Mouse (Mus musculus) CD4-positive naive resting alpha-beta T cell, adult 57 days (primary cell): Measurements from ENCODE around the gene Cdkl5. TPM values are rescaled to one million over a fixed set of nuclear protein-coding genes. Genes with fewer than 3 reads are reported as not detected.

Source experiments
- total RNA-seq: library from RNA; stranded (reverse); gene quantifications from one replicate; pipeline ENCODE4 v1.2.4, GENCODE M21; 2023

The Cdkl5 gene
- 1.3 TPM for total RNA-seq

DNA sequence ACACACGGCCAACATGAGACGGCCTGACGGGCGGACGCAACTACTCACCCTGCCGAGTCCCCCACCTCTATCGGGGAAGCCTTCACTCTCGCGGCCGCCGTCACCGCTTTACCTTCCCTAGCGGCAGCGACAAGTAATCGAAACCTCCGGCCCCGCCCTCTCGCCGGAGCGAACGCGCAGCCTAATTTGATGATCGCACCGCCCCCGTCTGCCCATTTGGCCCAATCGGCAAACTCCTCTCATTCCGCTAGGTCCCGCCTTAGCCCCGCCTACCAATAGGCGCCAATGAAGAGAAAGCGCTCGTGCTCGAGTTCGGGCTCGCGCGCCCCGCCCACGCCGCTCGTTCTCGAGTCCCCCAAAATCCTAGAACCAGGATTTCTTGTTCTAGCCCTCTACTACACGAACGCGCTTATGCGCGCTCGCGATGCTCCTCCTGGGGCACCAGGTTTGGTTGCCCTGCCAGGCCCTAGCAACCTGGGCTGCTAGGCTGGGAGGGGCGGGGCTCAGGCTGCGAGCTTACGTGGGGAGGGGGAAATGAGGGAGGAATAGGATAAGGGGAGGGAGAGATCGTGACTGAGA lies at the start of gene Cdkl5:
Gene Cdkl5 (minus strand): TSS at position 162 of the 579 bp plus-strand sequence.

DNA sequence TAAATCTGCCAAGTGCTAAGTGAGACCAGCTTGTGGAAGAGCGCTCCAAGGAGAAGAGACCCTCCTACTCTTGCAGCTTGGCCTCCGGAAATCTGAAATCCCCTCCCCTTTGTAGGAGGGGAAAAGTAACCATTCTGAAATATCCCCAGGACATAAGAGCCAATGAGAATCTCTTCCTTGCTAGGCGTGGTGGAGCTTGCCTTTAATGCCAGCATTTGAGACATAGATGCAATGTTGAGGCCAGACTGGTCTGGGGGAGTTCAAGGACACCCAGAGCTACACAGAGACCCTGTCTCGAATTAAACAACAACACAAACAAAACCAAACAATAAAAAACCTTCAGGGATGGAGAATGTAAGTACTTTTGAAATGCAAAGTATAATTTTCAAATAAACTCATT lies 87.6 kb downstream of the Cdkl5 start, which contains the start of gene Gja6:
Gene Gja6 (minus strand): TSS at position 101 of the 400 bp plus-strand sequence.

DNA sequence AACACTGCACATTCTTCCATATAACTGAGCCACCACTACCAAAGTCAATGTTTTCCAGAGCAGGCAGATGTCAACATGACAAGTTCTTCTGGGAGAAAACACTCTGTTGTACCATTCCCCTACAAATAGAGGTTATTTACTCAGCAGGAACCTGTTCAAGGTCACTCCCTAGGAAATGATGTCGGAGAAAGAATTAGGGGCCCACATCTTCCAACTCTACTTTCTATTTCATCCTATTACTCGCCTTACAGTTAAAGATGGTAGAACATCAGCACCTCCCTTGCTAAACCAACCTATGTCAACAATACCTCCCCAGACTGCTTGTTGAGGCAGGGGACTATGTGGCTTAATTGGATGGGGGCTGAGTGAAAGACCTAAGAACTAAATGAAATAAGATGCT lies 226.8 kb downstream of the Cdkl5 start, which contains the start of gene Rs1:
Gene Rs1 (plus strand): TSS at position 301 of the 400 bp plus-strand sequence.

GRCm38 (mm10) chrX:160735650-160736049 lies 258.9 kb downstream of the Cdkl5 start, which contains the start of gene Ppef1:
TSS of gene Ppef1 (minus strand) at chrX:160735765.

Other genes with a start within 250 kb of the Cdkl5 start
- not detected for gene Rs1, start 226.7 kb downstream of the Cdkl5 start, total RNA-seq
- gene Gja6, start 87.7 kb downstream of the Cdkl5 start, total RNA-seq = not detected
- 0.56 TPM for gene Scml2, start 122.5 kb upstream of the Cdkl5 start, total RNA-seq